Mouse (Mus musculus): Measurements from ENCODE around the gene Naaladl2. TPM values are rescaled to one million over a fixed set of nuclear protein-coding genes. Genes with fewer than 3 reads are reported as not detected.

Gene Naaladl2
- polyA plus RNA-seq (2015; fragmentation: Nextera tagmentation; extraction: Ambion mirVana), result 2.9 and 3.5 TPM in 2 replicates

DNA sequence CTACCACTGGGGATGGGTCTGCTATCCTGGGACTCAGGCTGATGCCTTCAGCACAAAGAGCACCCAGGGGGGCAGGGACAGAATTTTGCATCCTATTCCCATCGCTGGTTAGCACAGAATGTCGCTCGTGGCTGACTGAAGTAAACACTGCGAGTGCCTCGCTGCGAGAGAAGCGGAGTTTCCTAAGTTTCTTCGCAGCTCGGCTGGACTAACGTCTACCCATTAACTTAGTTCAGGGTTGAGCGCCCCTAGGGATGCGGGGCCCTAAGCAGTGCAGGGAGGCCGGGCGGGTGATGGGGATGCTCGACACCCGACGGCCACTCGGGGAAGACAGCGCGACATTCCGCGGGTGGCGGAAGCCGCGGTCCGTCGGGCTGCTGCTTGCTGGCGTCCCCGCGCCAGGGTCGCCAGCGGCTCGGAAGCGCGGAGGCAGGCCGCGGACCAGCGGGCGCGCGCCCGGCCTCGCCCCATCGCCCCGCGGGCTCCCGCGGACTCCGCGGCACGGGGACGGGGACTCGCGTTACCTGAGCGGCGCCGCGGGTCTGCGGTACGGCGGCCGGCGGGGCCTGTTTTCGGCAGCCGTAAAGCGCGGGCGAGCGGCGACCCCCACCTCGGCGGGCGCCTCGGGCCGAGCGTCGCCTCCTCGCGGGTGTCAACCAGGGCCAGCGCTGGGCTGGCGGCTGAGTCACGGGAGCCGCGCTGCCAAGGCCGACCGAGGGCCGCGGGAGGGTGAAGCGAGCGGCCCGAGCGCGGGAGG is at the start of gene Naaladl2:
TSS of gene Naaladl2 (minus strand) at position 707 of the 757 bp plus-strand sequence.

Measured in urinary bladder, postnatal 0 days (tissue).